Mouse (Mus musculus) embryo, embryonic 11 days (tissue): ENCODE data around the gene Bag3.
"Not testable (repeated sequence)": the region's sequence is repeated elsewhere in the genome, so short reads cannot be mapped to it uniquely, and the experiment has no call there.

Experiments used
- DNase-seq: peaks from one replicate; pipeline ENCODE4 v3.0.0-alpha.2; 2015

The Bag3 gene

DNA sequence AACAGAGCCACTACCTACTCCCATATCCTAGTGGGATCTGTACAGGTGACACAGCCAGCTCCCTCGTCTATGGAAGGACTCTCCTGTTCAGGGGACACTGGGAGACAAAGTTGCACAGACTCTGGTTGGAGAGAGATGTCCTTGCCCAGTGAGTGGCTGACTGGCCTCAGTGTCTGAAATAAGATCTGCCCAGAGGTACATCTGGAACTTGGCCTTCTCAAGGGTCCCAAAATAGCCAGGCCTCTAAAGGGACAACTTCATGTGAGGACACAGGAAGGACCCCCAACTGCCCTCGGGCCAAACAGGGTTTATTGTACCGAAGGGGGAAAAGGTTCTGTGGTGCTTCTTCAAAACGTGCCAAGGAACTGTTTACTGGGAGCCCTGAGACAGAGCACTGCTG lies 14.8 kb downstream of the Bag3 start:
- no peak for DNase-seq

DNA sequence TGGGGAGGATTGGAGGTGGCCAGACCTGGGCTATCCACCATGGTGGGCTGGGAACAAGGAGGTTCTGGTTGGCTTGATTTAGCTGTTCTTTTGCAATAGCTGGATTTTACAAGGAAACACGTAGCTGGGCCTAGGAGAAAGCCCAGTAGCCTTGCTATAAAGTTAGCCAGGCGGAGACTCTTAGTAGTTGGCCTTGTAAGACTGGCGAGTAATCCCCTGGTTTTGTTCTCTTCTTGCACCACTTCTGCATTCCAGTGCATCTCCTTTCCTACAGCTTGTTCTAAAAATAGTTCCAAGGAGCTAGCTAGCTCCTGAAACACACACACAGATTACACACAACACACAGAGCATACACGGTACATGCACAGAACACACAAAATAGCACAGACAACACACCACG lies 15.4 kb downstream of the Bag3 start:
- no peak for DNase-seq

DNA sequence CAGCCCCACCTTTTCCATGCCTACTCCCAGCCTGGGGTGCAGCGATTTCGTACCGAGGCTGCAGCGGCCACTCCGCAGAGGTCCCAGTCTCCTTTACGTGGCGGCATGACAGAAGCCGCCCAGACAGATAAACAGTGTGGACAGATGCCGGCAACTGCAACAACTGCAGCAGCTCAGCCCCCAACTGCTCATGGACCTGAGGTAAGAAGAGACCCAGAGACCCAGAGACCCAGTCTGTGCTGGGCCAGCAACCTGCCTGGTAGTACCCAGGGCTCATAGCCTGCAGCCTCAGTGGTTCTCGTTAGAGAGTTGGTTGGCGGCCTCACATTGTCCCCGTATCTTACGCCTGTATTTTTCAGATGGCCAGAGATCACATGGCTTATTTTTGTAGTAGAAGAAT lies 16.7 kb downstream of the Bag3 start:
- DNase-seq: no peak

DNA sequence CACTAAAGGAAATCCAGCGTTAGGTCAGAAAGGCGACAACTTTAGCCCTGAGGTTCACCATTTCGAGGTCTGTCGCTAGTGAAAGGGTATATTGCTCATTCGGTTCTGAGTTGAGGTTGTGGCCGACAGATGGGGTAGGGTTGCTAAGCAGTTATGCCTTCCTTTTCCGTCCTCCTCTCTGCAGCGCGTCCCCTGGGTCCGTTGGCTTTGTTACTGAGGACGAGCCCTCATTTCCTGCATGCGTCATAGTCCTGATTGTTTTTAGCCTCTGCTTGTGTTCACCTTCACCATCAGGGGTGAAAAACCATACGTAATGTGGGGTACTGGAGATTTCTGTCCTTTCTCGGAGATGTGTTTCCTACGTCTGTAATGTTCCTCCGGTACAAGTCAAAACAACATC lies 17.3 kb downstream of the Bag3 start:
- DNase-seq: no peak

DNA sequence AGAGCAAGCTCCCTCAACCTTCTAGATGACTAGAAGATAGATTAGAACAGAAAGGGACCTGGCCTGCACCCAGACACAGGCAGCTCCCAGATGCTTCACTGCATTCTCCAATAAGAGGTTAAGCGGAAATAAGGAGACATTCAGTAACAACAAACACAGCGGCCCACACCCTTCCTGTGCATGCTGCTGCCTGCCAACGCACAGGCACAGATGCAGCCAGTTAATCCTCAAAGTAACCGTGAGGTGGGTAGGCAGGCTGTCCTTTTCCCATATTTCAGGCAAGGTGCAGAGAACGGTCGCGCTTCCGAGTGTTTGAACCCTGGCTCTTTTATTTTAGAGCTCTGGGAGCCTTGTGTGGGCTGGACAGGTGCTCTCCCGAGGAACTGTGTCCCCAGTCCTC lies 17.8 kb downstream of the Bag3 start:
- DNase-seq: no peak

DNA sequence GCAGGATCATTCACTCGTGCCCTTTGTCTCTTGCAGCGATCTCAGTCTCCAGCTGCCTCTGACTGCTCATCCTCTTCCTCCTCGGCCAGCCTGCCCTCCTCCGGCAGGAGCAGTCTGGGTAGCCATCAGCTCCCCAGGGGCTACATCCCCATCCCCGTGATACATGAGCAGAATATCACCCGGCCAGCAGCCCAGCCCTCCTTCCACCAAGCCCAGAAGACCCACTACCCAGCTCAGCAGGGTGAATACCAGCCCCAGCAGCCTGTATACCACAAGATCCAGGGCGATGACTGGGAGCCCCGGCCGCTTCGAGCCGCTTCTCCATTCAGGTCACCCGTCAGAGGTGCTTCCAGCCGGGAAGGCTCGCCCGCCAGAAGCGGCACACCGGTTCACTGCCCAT lies 18.4 kb downstream of the Bag3 start:
- DNase-seq: no peak

DNA sequence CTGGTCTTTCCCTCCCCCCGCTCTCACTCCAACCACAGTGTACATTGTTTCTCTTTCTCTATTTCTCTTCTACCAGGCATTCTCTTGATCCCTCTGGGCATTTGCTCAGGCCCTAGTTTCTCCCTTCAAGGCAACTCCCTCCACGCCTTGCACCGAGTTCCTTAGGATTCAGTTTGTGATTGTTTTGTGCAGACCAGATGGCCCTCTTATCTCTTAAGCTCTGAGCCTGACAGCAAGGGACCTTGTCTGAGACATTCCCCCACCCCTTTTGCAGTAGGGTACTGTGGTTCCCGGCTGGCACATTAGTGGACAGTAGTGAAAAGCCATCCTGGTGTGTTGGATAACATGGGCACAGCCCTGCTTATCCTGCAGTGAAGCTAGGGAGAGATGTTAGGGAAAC lies 19.1 kb downstream of the Bag3 start:
- no peak for DNase-seq

DNA sequence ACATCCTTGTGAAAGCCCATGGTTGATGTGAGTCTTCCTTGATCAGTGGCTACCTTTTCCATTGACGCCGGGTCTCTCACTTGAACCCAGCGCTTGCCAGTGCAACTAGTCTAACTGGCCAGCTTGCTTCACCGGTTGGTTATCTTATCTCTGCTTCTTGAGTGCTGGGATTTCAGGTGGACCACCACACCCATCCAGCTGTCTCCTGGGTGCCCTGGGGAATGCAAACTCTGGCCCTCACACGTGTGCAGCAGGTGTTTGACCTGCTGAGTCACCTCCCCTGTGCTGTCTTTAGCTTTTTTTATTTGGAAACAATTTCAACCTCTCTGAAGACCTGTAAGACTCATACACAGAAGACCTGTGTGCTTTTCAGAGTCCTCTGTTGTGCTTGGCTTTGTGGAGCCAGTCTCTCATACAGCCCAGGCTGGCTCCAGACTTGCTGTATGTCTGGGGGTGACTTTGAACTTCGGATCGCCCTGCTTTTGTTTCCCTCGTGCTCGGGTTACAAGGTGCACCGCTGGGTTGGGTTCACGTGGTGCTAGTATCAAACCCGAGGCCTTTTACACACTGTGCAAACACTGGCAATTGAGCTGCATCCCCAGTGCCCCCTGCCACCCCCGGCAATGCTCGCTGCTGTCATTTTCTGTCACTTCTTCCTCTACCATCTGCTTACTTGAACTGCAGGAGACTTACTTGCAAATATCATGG lies 19.9 kb downstream of the Bag3 start:
- DNase-seq: no peak

DNA sequence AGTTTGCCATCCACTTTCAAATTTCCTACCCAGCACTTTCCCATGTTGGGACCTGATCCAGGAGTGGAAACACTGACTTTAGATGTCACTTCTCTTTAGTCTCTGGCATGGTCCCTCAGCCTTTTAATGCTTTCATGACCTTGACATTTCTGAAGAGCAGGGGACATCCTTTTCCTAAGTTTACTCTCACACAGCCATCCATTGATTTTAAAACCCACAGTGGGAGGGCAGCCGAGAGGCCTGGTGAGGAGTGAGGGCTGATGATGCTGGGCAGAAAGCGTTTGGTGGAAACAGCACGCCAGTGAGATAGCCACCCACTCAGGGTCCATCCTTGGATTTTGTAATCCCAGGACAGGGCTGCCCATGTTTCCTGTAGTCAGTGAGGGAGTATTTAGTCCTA lies 20.5 kb downstream of the Bag3 start:
- no peak for DNase-seq

DNA sequence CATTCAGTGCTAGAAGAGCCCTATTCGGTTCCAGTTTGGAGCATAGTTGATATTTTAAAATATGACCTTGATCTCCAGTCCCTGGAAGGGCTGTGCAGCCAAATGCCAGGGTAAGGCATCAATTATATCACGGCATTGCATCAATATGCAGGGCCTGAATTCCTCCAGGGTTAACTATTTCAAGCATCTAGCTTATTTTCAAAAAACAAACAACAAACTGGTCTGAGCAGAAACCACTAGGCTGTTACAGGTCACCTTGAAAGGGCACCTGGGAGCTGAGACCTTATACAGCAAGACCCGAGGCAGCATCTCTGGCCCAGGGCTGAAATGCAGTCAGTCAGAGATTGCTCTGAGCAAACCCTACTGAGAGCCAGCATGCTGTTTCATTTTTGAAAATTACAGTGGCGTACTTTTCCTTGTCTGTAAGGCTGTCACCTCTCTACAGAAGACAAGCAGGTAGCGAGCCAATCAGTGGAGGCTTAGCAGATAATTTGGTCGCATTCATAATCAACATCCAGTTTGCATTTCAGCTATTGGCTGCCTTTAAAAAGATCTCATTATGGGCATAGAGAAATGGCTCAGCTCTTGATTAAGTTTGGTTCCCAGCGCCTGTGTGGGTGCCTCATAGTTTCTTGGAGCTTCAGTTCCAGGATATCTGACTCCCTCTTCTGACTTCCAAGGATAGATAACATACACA lies 21.3 kb downstream of the Bag3 start:
- no peak for DNase-seq

DNA sequence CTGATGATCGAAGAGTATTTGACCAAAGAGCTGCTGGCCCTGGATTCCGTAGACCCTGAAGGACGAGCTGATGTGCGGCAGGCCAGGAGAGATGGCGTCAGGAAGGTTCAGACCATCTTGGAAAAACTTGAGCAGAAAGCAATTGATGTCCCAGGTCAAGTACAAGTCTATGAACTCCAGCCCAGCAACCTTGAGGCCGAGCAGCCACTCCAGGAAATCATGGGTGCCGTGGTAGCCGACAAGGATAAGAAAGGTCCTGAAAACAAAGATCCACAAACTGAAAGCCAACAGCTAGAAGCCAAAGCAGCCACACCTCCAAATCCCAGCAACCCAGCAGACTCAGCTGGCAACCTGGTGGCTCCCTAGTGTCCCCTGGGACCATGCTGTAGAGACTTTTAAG lies 22.6 kb downstream of the Bag3 start:
- DNase-seq: no peak

DNA sequence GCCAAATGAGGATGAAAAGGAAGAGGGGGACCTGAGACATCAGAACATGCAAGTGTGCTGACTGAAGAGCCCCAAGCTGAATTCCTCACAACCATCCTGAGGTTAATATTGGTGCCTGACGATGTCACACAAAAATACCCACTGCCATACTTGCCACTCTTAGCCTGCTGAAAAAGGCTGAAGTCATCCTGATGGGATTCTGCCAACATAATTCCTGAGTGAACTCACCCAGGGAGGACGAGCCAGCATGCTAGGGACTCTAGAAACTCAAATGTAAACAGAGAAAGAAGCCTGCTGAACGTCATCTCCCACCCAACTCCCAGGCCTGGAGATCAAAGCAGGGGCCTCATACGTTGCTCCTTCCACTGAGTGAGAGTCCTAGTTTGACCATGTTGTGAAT lies 25.7 kb downstream of the Bag3 start:
- DNase-seq: no peak

DNA sequence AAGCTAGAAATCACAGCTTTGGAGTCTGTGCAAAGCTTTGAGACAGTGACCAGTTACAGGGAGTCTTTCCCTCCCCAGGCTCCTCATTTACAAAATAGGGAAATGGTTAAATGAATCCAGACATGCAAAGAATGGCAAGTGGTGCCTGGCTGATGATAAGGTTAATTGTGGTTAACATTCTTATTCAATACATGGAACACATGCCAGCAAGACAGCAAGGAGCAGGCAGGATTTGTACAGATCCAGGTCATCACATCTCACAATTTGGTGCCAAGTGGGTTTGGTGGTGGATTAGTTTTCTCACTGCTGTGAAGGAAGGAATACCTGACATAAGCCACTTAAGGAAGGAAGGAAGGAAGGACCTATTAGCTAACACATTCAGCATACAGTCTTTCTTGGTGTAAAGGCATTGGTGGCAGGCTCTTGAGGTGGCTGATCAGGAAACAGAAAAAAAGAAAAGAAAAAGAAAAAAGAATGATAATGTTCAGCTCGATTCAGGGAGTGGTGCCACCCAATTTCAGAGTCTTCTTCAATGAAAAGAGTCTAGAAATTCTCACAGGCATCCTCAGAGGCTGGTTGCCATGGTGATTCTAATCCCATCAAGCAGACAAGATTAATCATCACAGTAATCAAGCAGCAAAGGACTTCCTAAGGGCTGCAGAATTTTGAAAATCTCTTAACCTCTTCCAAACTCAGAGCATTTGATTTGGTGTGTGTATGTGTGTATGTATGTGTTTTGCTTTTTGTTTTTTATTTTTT lies 27.1 kb downstream of the Bag3 start:
- DNase-seq: peak; percentile 45

DNA sequence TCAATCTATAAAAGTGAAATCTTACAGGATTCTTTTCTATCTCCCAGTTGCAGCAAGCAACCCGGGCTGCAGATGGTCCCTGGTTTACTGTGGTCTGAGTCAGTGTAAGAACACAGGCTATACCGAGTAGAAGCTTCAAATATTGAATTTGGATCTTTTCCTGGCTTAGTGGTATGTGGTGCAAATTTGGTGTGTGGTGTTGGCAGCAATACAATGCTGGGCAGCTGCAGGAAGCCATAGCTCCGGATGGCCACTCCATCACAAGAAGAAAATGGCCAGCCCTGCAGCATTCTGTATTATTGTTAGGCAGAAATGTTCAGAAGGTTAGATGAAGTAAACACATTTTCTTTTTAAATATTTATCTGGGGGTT lies 27.7 kb downstream of the Bag3 start:
- no peak for DNase-seq

DNA sequence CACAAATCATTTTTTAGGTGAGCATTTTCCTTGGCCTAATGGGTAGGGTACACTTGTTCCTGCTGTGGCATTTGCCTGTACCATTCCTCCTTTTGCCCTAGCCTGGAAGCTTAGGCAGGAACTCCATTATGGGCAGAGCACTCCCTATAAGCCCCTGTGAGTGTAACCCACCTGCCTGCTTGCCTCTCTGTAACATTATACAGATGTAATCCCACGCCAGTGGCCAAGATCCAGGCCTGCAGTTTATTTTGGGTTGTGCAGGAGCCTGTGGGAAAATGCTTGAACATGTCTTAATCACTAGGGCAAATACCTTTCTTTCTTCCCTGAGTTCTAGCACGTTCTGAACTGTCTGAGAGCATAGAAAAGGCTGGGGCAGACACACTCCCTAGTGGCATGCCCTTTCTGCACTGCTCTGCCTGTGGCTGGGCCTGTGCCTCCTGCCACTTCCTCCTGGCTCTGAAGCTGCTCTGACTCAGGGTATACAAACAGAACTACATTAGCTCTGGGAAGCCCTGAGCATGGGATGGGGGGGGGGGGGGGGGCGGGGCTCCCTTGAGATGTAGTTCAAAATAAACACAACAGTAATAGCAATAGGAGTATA lies 29.8 kb downstream of the Bag3 start:
- no peak for DNase-seq

DNA sequence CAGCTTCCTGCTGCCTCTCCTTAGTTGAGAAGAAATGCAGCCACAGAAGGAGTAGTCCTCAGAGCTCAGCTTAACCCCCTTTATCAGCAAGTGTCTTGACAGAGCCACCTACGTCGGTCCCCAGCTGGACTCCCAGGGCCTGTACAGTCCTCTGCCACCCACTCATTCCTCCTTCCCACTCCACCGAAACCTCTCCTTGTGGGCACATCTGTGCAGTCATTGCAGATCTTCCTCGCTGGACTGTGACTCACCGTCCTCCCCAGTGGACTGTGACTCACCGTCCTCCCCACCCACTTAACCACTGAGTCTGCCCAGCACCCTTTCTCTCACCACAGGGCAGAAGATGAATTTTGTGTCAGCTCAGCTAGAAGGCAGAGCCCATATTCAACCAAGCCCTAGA lies 31.1 kb downstream of the Bag3 start:
- DNase-seq: no peak

DNA sequence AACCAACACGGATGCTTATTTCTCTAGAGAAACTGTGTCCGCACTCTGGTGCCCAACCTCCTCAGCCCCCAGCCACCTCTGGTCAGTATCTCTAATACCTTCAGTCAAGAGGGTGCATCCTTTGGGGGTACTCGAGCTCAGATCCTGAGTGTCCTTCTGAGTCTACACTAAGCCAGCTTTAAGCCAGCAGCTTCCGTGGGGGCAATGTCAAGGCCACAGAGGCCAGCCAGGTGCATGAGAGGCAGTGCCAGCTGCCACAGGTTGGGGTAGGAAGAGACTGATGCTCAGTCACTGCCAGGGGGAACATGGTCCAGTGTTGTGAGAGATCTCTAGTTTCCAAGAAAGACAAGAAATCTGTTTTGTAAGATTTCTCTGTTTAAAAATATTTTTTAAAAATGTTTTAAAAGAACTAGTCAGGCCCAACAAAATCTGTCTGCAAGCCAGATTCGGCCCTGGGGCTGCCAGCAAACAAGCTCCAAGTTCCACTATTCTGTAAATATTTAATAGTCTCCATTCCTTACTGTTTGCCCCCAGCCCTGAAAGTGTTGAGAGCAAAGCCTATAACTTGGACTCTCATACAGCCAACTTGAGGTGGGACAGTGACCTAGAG lies 31.8 kb downstream of the Bag3 start:
- no peak for DNase-seq

DNA sequence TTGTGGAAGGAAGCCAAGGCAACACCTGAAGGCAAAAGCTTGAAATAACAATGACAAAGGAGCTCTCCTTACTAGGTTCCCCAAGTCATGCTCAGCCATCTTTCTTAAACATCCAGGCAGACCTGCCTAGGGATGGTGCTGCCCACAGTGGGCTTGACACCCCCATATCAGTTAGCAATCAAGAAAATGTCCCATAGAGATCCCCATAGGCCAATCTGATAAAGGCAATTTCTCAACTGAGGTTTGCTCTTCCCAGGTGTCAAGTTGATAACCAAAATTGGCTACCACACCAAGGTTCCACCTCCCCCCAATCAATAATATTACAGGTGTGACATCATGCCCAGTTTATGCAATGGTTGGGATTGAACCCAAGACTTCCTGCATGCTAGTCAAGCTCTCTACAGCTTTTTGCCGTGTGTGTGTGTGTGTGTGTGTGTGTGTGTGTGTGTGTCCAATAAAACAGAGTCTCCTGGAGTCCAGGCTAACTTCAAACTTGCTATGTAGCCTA lies 33.6 kb downstream of the Bag3 start:
- DNase-seq: no peak

DNA sequence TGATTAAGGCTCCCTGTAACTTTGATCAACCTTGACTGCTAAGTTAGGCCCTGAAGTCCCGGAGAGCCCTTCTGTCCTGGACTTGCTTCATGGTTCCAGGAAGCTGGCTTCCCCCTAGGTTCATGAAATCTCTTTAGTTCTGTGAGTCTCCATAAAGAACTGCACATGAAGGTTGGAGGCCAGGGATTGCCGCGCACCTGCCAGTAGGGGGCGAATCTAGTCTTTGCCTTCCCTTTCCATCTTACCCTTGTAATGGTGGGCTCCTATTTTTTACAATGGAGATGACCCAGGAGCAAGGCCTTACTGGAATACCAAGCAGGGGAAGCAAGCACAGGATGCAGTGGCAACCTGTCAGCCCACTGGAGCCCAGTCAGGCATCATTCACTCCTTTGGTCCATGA lies 40.0 kb downstream of the Bag3 start:
- DNase-seq: peak; percentile 65

DNA sequence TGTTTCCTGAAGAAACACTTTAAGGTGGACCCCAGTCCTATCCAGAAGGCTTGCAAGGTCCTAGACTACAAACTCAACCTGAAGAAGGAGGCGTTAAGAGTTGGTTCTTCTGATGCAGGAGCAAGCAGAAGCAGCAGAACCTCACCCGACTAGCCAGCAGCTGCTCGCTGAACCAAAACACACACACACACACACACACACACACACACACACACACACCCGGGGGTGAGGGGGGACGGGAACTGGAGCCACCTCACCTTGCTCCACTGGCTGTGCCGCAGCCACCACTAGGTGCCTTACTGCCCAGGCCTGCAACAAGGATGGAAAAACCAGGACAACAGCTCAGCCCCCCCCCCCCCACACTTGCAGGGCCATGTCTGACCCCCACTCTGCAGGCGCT lies 42.9 kb downstream of the Bag3 start:
- no peak for DNase-seq

DNA sequence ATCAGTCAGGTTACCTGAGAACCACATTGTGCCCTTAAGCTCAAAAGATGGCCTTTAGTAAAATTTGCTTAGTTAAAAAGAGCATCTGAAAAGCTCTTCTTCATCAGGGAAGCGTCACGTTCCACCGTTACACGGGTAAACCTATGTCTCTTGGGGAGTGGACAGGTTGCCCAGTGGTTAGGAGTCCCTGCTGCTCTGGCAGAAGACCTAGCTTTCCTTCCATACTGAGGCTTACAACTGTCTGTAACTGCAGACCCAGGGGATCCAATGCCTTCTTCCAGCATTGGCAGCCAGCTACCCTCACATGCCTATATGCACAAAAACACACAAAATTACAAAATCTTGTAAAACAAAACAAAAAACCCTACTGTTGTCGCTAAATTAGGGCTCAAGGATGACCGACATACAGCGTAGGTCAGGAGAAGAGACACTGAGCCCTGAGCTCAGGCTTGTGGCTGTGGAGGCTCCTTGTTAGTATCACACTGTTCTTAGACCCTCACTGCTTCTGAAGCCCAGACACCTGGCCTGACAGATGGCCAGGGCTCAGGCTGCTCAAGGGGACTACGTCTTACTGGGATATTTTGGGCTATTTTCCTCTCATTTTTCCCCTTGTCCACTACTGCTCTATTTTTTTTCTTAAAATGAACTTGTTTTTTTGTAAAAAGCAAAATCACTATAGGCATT lies 44.3 kb downstream of the Bag3 start:
- no peak for DNase-seq

DNA sequence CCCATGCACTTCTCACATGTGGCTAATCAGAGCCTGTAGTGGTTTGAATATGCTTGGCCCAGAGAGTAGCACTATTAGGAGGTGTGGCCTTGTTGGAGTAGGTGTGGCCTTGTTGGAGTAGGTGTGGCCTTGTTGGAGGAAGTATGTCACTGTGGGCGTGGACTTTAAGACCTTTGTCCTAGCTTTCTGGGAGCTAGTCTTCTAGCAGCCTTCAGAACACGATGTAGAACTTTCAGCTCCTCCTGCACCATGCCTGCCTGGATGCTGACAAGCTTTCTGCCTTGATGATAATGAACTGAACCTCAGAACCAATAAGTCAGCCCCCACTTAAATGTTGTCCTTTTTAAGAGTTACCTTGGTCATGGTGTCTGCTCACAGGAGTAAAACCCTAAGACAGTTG lies 46.0 kb downstream of the Bag3 start:
- not testable (repeated sequence) for DNase-seq
